Mouse (Mus musculus) hindbrain, postnatal 0 days (tissue): Measurements from ENCODE around the gene Mxd4. TPM values are rescaled to one million over a fixed set of nuclear protein-coding genes. Genes with fewer than 3 reads are reported as not detected.
A peak's percentile ranks its signal among the peaks of the same experiment; 100 is the strongest.

Experiments
- ATAC-seq: fragments of 200-750 bp; cut with Nextera tagmentation; 2 replicates; pipeline ENCODE4 v1.8.0; 2017; ENCODE audit warnings: mild to moderate bottlenecking, moderate TSS enrichment, moderate library complexity
- DNase-seq: peaks from one replicate; pipeline ENCODE4 v3.0.0-alpha.2; 2015; ENCODE audit warnings: low spot score
- H3K27ac ChIP-seq: fragments of 300-500 bp; sonication (generic); 2 replicates; pipeline ENCODE4 v1.5.1; 2014; ENCODE audit warnings: mild to moderate bottlenecking
- H3K27me3 ChIP-seq: fragments of 300-500 bp; sonication (generic); 2 replicates; pipeline ENCODE4 v1.6.1; 2014; ENCODE audit warnings: low read length, mixed read lengths; ENCODE audit not compliant: insufficient read depth
- H3K36me3 ChIP-seq: fragments of 300-500 bp; sonication (generic); 2 replicates; pipeline ENCODE4 v1.6.1; 2014; ENCODE audit warnings: low read length, mixed read lengths; ENCODE audit not compliant: insufficient read depth
- H3K4me1 ChIP-seq: fragments of 300-500 bp; sonication (generic); 2 replicates; pipeline ENCODE4 v1.6.1; 2014; ENCODE audit warnings: antibody characterized with exemption, low read length, mixed read lengths; ENCODE audit not compliant: insufficient read depth
- H3K4me2 ChIP-seq: fragments of 300-500 bp; sonication (generic); 2 replicates; pipeline ENCODE4 v1.6.1; 2014; ENCODE audit warnings: low read depth, mild to moderate bottlenecking, low read length, moderate library complexity, mixed read lengths
- H3K4me3 ChIP-seq: fragments of 300-500 bp; sonication (generic); 2 replicates; pipeline ENCODE4 v1.5.1; 2014; ENCODE audit warnings: low read length
- H3K9ac ChIP-seq: fragments of 300-500 bp; sonication (generic); replicated peaks from 2 replicates; pipeline ENCODE4 v1.6.1; 2014; ENCODE audit warnings: mild to moderate bottlenecking, low read length, moderate library complexity, mixed read lengths
- H3K9me3 ChIP-seq: fragments of 300-500 bp; sonication (generic); 2 replicates; pipeline ENCODE4 v1.6.1; 2016; ENCODE audit warnings: low read length, mixed read lengths
- CTCF ChIP-seq: IDR thresholded peaks from 2 replicates; pipeline ENCODE4 v1.5.1; 2016; ENCODE audit warnings: antibody characterized with exemption, control low read depth, low read depth
- whole genome bisulfite sequencing: fragments of 180-500 bp; shearing (Covaris S2); extraction: QIAGEN DNeasy Blood & Tissue Kit; methylation state at CpG from one replicate; pipeline ENCODE4 v1.1.7; 2014; 5-methylcytosine and 5-hydroxymethylcytosine counted together
- polyA plus RNA-seq: library from polyadenylated mRNA; unstranded; fragments of >200 nt; fragmentation: Nextera tagmentation; extraction: Ambion mirVana; gene quantifications from 2 replicates; pipeline ENCODE4 v1.2.1, GENCODE M21; 2015
- total RNA-seq: library from RNA; depleted of rRNA; stranded (reverse); fragments of >200 nt; gene quantifications from 2 replicates; pipeline ENCODE4 v1.2.3, GENCODE M21; 2014

Mxd4 gene
- total and polyA plus RNA-seq, 2 experiments from 2014 or later, result 22.0 to 99.1 TPM

GRCm38 (mm10) chr5:34185051-34185580 lies 2.4 kb downstream of the Mxd4 start:
- Histone ChIP-seq H3K4me2 (peak overlapping the region; percentile 87), H3K9ac (peak overlapping the region; percentile 79), H3K27ac (no peak overlapping the region), H3K4me1 (peaks cover 39% of the 10 kb centered on the region), H3K27me3 (no peaks in the 10 kb centered on the region), H3K4me3 (no peak overlapping the region), H3K9me3 (no peaks in the 10 kb centered on the region), H3K36me3 (no peaks in the 10 kb centered on the region; the same call in 1 of the 2 replicates)
- TF ChIP-seq CTCF, result no peak
- 90% methylated on average over 1 of the region's 1 CpGs for WGBS
- DNase-seq (no peak), ATAC-seq (no peak)

- DNase-seq, result no peak
- H3K27ac ChIP-seq, result peak overlapping the region; percentile 8; the same call in 1 of the 2 replicates
- no peaks in the 10 kb centered on the region; the same call in 1 of the 2 replicates for H3K36me3 ChIP-seq
- H3K4me3 ChIP-seq, result no peak overlapping the region
- TF ChIP-seq CTCF, result no peak
- no peak overlapping the region for H3K4me2 ChIP-seq
- H3K4me1 ChIP-seq, result peaks cover 39% of the 10 kb centered on the region
- ATAC-seq, result no peak
- H3K27me3 ChIP-seq, result no peaks in the 10 kb centered on the region
- H3K9ac ChIP-seq, result no peak overlapping the region
- 93% methylated on average over 3 of the region's 3 CpGs for WGBS
- H3K9me3 ChIP-seq, result no peaks in the 10 kb centered on the region
Measured at GRCm38 (mm10) chr5:34183976-34184375, 3.5 kb downstream of the Mxd4 start.

DNA sequence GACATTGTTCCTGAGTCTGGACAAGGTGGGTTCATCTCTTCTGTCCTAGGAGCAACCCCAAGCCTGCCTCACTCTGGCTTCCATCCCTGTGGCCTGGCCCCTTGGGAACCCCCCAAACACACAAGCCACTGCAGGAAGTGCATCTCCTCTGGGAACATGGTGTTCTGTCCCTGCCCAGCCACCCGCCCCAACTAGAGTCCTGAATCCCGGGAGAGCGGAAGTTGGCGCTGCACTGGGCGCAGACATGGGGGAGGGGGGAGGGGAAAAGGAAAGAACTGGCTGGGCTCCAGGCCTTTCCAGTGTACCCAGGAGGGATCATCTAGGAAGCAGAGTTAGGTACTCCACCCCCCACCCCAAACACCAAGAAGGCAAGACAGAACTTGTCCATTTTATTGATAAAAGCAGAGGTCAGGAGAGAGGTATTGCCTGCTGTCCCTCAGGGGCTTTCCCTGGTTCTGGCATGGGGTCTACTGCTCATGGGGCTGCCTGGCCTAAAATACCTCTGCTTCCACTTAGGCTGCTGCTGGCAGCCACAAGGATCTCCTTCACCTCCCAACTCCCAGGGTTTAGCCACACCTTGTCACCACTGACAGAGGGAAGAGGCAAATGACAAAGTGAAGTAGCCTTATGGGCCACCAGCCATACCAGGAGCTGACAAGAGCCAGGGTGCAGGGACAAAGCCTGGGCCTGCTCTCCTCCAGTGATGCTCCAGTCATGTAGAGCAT lies 4.2 kb downstream of the Mxd4 start:
- H3K9ac ChIP-seq, result 0 out of 2 replicates have a peak overlapping the region, but pooled peaks have one; percentile 13
- no peaks in the 10 kb centered on the region for H3K27me3 ChIP-seq
- peak; percentile 54 for DNase-seq
- no peaks in the 10 kb centered on the region for H3K9me3 ChIP-seq
- H3K27ac ChIP-seq, result peak overlapping the region; percentile 20; the same call in 1 of the 2 replicates
- no peak overlapping the region for H3K4me2 ChIP-seq
- no peak overlapping the region for H3K4me3 ChIP-seq
- ATAC-seq, result no peak
- H3K4me1 ChIP-seq, result peaks cover 36% of the 10 kb centered on the region
- no peak for TF ChIP-seq CTCF
- no peaks in the 10 kb centered on the region; the same call in 1 of the 2 replicates for H3K36me3 ChIP-seq
- 57% methylated on average over 5 of the region's 5 CpGs for WGBS

- peaks cover 7% of the 10 kb centered on the region; the same call in 1 of the 2 replicates for H3K36me3 ChIP-seq
- no peaks in the 10 kb centered on the region for H3K9me3 ChIP-seq
- TF ChIP-seq CTCF, result no peak
- no peaks in the 10 kb centered on the region for H3K27me3 ChIP-seq
- H3K4me2 ChIP-seq, result no peak overlapping the region
- peaks cover 35% of the 10 kb centered on the region for H3K4me1 ChIP-seq
- H3K4me3 ChIP-seq, result no peak overlapping the region
- no peak for DNase-seq
- H3K9ac ChIP-seq, result no peak overlapping the region
- 71% methylated on average over 3 of the region's 3 CpGs for WGBS
- no peak for ATAC-seq
- H3K27ac ChIP-seq, result peak overlapping the region; percentile 20; the same call in 1 of the 2 replicates
Measured at GRCm38 (mm10) chr5:34182486-34182885, 5.0 kb downstream of the Mxd4 start.

DNA sequence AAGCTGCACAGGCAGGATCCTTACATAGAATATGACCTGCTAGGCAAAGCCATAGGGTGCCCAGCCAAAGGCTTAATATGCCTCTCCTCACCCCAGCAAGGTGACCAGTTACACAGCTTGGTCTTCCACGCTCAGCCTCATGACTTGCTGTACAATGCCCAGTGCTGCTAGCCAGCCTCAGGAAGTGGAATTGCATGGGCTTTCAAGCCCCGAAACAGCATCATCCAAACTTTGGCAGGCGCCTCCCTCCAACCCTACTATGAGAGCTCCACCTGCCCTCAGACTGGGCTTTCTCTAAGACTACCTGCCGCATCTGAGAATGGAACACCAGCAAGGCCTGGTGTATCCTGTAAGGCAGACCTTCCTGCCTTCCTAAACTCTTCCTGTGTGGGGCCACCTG lies 9.7 kb downstream of the Mxd4 start:
- WGBS, result 95% methylated on average over 4 of the region's 4 CpGs
- Histone ChIP-seq H3K4me1 (peaks cover 3% of the 10 kb centered on the region), H3K27me3 (no peaks in the 10 kb centered on the region), H3K4me3 (no peak overlapping the region), H3K9ac (no peak overlapping the region), H3K9me3 (no peaks in the 10 kb centered on the region), H3K27ac (no peak overlapping the region), H3K36me3 (peaks cover 30% of the 10 kb centered on the region), H3K4me2 (no peak overlapping the region)
- no peak for ATAC-seq
- DNase-seq, result no peak
- no peak for TF ChIP-seq CTCF

- no peak overlapping the region for H3K9ac ChIP-seq
- no peak overlapping the region for H3K4me3 ChIP-seq
- peaks cover 30% of the 10 kb centered on the region for H3K36me3 ChIP-seq
- TF ChIP-seq CTCF, result no peak
- no peak for ATAC-seq
- H3K4me2 ChIP-seq, result no peak overlapping the region
- H3K9me3 ChIP-seq, result no peaks in the 10 kb centered on the region
- DNase-seq, result no peak
- H3K27ac ChIP-seq, result no peak overlapping the region
- WGBS, result 90% methylated on average over 2 of the region's 2 CpGs
- H3K27me3 ChIP-seq, result no peaks in the 10 kb centered on the region
- no peaks in the 10 kb centered on the region for H3K4me1 ChIP-seq
Measured at GRCm38 (mm10) chr5:34177091-34177490, 10.4 kb downstream of the Mxd4 start.

DNA sequence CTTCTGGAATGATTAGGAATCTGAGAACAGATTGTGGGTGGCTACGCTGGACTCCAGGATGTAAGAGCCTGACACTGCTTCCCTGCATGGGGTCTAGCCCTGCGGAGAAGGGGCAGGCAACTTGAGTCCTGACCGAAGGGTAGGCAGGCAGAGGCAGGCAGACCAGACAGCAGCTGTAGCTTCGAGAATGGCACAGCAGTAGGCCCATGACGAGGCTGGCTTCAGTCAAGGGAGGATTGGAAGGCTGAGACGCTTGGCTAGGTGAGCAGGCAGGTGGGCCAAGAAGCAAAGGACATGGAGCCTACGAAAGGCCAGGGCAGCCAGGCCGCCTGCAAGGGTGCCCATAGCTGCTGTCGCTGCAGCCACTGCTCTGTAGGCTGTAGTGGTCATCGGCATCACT lies 10.8 kb downstream of the Mxd4 start:
- no peak for ATAC-seq
- peaks cover 30% of the 10 kb centered on the region for H3K36me3 ChIP-seq

More for the DNA sequence above, 10.8 kb downstream of the Mxd4 start:
- H3K9ac ChIP-seq, result no peak overlapping the region
- no peaks in the 10 kb centered on the region for H3K27me3 ChIP-seq
- no peak for TF ChIP-seq CTCF
- no peak overlapping the region for H3K27ac ChIP-seq
- no peak overlapping the region for H3K4me2 ChIP-seq
- WGBS, result 63% methylated on average over 10 of the region's 10 CpGs
- H3K9me3 ChIP-seq, result no peaks in the 10 kb centered on the region
- no peaks in the 10 kb centered on the region for H3K4me1 ChIP-seq
- DNase-seq, result no peak
- H3K4me3 ChIP-seq, result no peak overlapping the region
